Mouse (Mus musculus) erythroblast, embryonic 14.5 days (primary cell): ENCODE data around the gene Col8a1.

Experiments used
- GATA1 ChIP-seq: IDR thresholded peaks from 2 replicates; pipeline ENCODE4 v1.6.1; 2012; ENCODE audit warnings: low read length, inconsistent platforms, mixed read lengths
- TAL1 ChIP-seq: IDR thresholded peaks from 3 replicates; pipeline ENCODE4 v1.6.1; 2012; ENCODE audit warnings: low read length, inconsistent platforms, mixed read lengths

DNA sequence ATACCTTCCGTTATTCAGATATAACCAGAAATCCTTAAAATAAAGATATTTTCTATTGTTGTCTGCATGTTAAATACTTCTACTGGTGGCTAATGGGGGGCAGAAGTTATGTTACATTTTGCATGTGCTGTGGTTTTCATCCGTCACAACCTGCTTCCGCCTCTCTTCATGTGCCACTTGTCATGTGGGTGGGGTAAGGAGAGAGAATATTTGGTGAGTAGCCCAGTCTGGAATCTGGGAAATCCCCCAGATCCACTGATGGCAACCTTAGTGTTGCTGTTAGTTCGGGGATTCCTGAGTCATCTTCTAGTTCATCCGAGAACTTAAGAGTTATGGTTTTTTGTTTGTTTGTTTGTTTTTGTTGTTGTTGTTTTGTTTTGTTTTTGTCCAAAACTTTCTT, 55.8 kb downstream of the Col8a1 start:
- TF ChIP-seq GATA1 (no peak), TAL1 (no peak)
